Mouse (Mus musculus): ENCODE data around the gene Il1f6.

Gene Il1f6

GRCm38 (mm10) chr2:24215118-24215517 is at the start of gene Il1f6:
Gene Il1f6, plus strand, starts transcription at chr2:24215418.
- no peak for DNase-seq

GRCm38 (mm10) chr2:24181683-24182331 is 33.4 kb upstream of the Il1f6 start:
- peak; percentile 59 to 67 for DNase-seq

GRCm38 (mm10) chr2:24182423-24183147 is 32.6 kb upstream of the Il1f6 start:
- peak; percentile 29 to 33 for DNase-seq

GRCm38 (mm10) chr2:24184092-24184491 is 31.1 kb upstream of the Il1f6 start:
- DNase-seq, result peak; percentile 7 to 31

- no peak for DNase-seq
These were observed 29.0 kb upstream of the Il1f6 start, which contains the start of gene Il1f9 for GRCm38 (mm10) chr2:24186176-24186575. Gene Il1f9, plus strand, starts transcription at chr2:24186476.

GRCm38 (mm10) chr2:24187585-24187984 is 27.6 kb upstream of the Il1f6 start:
- DNase-seq, result no peak

- DNase-seq, result peak in 1 of 2 experiments; percentile 4
These were observed 27.0 kb upstream of the Il1f6 start for GRCm38 (mm10) chr2:24188189-24188588.

GRCm38 (mm10) chr2:24227191-24227590 is 12.0 kb downstream of the Il1f6 start:
- no peak for DNase-seq

- no peak for DNase-seq
These were observed 52.3 kb downstream of the Il1f6 start for GRCm38 (mm10) chr2:24267503-24267902.

GRCm38 (mm10) chr2:24273619-24274018 is 58.4 kb downstream of the Il1f6 start:
- no peak for DNase-seq

GRCm38 (mm10) chr2:24275146-24275545 is 59.9 kb downstream of the Il1f6 start:
- no peak for DNase-seq
